Mouse (Mus musculus) liver, adult 2 months (tissue): ENCODE measurements around the gene Prol1. TPM values are rescaled to one million over a fixed set of nuclear protein-coding genes. Genes with fewer than 3 reads are reported as not detected.
"Not testable (repeated sequence)": the region's sequence is repeated elsewhere in the genome, so short reads cannot be mapped to it uniquely, and the experiment has no call there.

ENCODE experiments used
- DNase-seq: peaks from one replicate; pipeline ENCODE4 v3.0.0-alpha.2; 2011; ENCODE audit warnings: low read depth, low spot score; ENCODE audit errors: extremely low read depth
- H3K27ac ChIP-seq: fragments of 200-500 bp; replicated peaks from 2 replicates; pipeline ENCODE4 v1.5.1; 2012; ENCODE audit warnings: low read depth, mild to moderate bottlenecking, control low read depth, inconsistent platforms, low read length; ENCODE audit not compliant: insufficient read depth
- H3K27me3 ChIP-seq: fragments of 200-500 bp; 2 replicates; pipeline ENCODE4 v1.6.1; 2012; ENCODE audit warnings: mild to moderate bottlenecking, moderate library complexity, low read length, inconsistent platforms; ENCODE audit not compliant: control insufficient read depth, insufficient read depth
- H3K36me3 ChIP-seq: fragments of 200-500 bp; 2 replicates; pipeline ENCODE4 v1.6.1; 2012; ENCODE audit warnings: low read length, inconsistent platforms; ENCODE audit not compliant: control insufficient read depth, insufficient read depth
- H3K4me1 ChIP-seq: fragments of 200-500 bp; 2 replicates; pipeline ENCODE4 v1.6.1; 2011; ENCODE audit warnings: low read length; ENCODE audit not compliant: control insufficient read depth, insufficient read depth
- H3K4me3 ChIP-seq: fragments of 200-500 bp; 2 replicates; pipeline ENCODE4 v1.5.1; 2011; ENCODE audit warnings: low read depth, mild to moderate bottlenecking, control low read depth, low read length, moderate library complexity; ENCODE audit not compliant: insufficient read depth
- H3K79me2 ChIP-seq: fragments of 200-500 bp; 2 replicates; pipeline ENCODE4 v1.6.1; 2012; ENCODE audit warnings: inconsistent platforms, mild to moderate bottlenecking, low read length, moderate library complexity; ENCODE audit not compliant: control insufficient read depth, insufficient read depth
- H3K9ac ChIP-seq: fragments of 200-500 bp; 2 replicates; pipeline ENCODE4 v1.6.1; 2012; ENCODE audit warnings: low read depth, mild to moderate bottlenecking, control low read depth, inconsistent platforms, low read length
- CTCF ChIP-seq: fragments of 200-500 bp; IDR thresholded peaks from 2 replicates; pipeline ENCODE4 v1.5.1; 2011; ENCODE audit warnings: low read depth, low read length, control low read depth
- POLR2A ChIP-seq: fragments of 200-500 bp; IDR thresholded peaks from 2 replicates; pipeline ENCODE4 v1.6.1; 2011; ENCODE audit warnings: low read length, control low read depth; ENCODE audit not compliant: insufficient read depth; ENCODE audit errors: extremely low read depth
- WGBS: fragments of 180-500 bp; shearing (Covaris S2); methylation state at CpG from one replicate; pipeline ENCODE4 v1.1.7; 2018; 5-methylcytosine and 5-hydroxymethylcytosine counted together
- polyA plus RNA-seq: library from polyadenylated mRNA; depleted of rRNA; stranded (reverse); fragments of >200 nt; gene quantifications from 2 replicates; pipeline ENCODE4 v1.2.3, GENCODE M21; 2012; rRNA removed
- total RNA-seq: library from RNA; depleted of rRNA; stranded (reverse); fragments of >200 nt; gene quantifications from 2 replicates; pipeline ENCODE4 v1.2.3, GENCODE M21; 2014; rRNA removed

The Prol1 gene
- not detected in 2 replicates for total RNA-seq
- polyA plus RNA-seq = not detected in 2 replicates

DNA sequence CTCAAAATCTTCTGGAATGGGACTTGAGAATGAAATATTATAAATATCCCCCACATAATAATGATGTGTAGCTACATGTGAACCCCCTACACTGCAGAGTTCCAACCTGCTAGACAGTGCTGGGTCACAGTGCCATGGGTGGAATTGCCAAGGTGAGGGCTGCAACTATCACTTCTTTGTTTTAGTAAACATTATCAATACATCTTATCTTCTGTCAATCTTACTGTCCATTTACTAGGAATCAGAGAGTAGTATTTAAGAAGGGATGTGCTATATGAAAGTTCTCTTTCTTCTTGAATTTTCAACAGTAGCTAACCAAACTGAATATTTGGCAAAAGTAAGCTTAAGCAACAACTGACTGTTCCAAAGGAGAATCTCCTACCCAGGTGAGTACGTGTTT lies at the start of gene Prol1:
Gene Prol1, plus strand, starts transcription at position 301 of the 400 bp plus-strand sequence.
- 96% methylated on average over 1 of the region's 1 CpGs for WGBS
- Histone ChIP-seq H3K9ac (no peak within 1 kb of the TSS), H3K4me3 (no peak within 1 kb of the TSS), H3K27me3 (no peaks in the 10 kb centered on the region), H3K36me3 (no peaks in the 10 kb centered on the region), H3K79me2 (no peaks in the 10 kb centered on the region), H3K4me1 (no peaks in the 10 kb centered on the region), H3K27ac (no peak within 1 kb of the TSS)
- TF ChIP-seq POLR2A = no peak
- no peak for TF ChIP-seq CTCF
- no peak for DNase-seq

DNA sequence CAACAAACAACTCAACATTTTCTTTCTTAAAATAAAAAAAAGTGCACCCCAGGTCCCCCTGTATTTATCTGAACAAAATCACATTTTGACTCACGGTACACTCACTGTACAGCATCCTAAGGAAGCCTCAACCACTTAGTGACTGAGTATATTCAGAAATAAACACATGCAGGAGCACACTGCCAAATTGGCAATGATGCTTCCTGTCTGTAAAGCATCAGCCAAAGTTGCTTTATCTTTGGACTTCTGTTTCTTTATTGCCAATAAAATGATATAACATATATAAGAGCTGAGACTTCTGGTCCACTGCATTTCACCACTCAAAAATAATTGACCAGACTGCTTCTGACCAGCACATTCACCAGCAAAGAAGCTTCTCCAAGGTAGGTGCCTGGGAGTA lies 48.5 kb upstream of the Prol1 start, which contains the start of gene Gm7714:
Gene Gm7714, plus strand, starts transcription at position 301 of the 400 bp plus-strand sequence.
- H3K27me3 ChIP-seq = no peaks in the 10 kb centered on the region

DNA sequence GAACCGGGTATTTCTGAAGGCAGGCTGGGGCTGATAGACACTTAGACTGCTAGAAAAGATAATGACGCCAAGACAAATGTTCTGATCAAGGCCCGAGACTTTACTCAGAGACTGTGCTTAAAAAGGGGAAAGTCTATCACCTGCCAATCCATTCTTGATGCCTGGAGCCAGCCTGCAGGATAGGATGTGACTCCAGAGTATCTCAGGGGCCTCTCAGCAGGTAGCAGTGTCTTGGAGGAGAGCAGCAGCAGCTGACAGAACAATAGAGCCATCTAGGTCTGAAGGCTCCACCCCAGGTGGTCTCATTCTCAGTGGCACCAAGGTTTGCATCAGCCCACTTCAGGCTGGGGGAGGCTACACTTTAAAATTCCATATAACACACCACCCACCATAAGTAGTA lies 5.8 kb upstream of the Prol1 start:
- not testable (repeated sequence) for H3K36me3 ChIP-seq, H3K4me3 ChIP-seq, H3K9ac ChIP-seq, DNase-seq, H3K4me1 ChIP-seq, H3K79me2 ChIP-seq, H3K27me3 ChIP-seq, H3K27ac ChIP-seq
- 68% methylated on average over 3 of the region's 3 CpGs for WGBS

More for the DNA sequence above, 48.5 kb upstream of the Prol1 start, which contains the start of gene Gm7714:
- no peaks in the 10 kb centered on the region for H3K4me1 ChIP-seq
- no peaks in the 10 kb centered on the region for H3K79me2 ChIP-seq
- 62% methylated on average over 1 of the region's 1 CpGs for WGBS
- no peak for TF ChIP-seq CTCF
- no peak for TF ChIP-seq POLR2A
- no peak within 1 kb of the TSS for H3K9ac ChIP-seq
- no peak for DNase-seq
- H3K4me3 ChIP-seq = no peak within 1 kb of the TSS
- H3K36me3 ChIP-seq = no peaks in the 10 kb centered on the region
- no peak within 1 kb of the TSS for H3K27ac ChIP-seq

DNA sequence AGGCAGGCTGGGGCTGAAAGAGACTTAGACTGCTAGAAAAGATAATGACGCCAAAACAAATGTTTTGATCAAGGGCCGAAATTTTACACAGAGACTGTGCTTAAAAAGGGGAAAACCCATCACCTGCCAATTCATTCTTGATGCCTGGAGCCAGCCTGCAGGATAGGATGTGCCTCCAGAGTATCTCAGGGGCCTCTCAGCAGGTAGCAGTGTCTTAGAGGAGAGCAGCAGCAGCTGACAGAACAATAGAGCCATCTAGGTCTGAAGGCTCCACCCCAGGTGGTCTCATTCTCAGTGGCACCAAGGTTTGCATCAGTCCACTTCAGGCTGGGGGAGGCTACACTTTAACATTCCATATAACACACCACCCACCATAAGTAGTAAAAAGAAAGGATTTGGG lies 31.4 kb downstream of the Prol1 start:
- H3K27me3 ChIP-seq, DNase-seq, H3K79me2 ChIP-seq, H3K27ac ChIP-seq, H3K4me3 ChIP-seq, H3K36me3 ChIP-seq, H3K9ac ChIP-seq, H3K4me1 ChIP-seq: not testable (repeated sequence)
- 60% methylated on average over 2 of the region's 2 CpGs for WGBS

DNA sequence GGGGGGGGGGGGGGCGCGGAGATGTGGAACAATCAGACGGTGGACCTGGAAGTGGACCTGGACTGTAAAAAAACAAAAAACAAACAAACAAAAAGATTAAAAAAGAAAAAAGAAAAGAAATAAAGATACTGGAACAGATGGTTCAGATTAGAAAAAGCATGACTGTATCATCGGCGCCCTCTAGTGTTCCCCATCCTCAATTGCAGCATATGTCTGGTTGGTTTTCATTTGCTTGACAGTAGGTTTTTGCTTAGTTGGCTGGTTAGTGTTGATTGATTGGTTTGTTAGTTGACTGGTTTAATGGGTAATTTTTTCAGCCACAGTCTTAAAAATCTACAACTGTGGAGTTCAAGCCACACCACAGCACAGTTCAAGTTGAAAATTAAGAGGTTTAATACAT lies 47.7 kb downstream of the Prol1 start:
- Histone ChIP-seq H3K9ac (no peak overlapping the region), H3K79me2 (no peaks in the 10 kb centered on the region), H3K36me3 (no peaks in the 10 kb centered on the region), H3K27me3 (no peaks in the 10 kb centered on the region), H3K4me3 (no peak overlapping the region), H3K27ac (no peak overlapping the region), H3K4me1 (peaks cover 2% of the 10 kb centered on the region; the same call in 1 of the 2 replicates)
- peak; percentile 64 for DNase-seq
- WGBS = 9% methylated on average over 5 of the region's 5 CpGs
- TF ChIP-seq CTCF = peak; percentile 46; the same call in 1 of the 2 replicates
- TF ChIP-seq POLR2A = no peak

DNA sequence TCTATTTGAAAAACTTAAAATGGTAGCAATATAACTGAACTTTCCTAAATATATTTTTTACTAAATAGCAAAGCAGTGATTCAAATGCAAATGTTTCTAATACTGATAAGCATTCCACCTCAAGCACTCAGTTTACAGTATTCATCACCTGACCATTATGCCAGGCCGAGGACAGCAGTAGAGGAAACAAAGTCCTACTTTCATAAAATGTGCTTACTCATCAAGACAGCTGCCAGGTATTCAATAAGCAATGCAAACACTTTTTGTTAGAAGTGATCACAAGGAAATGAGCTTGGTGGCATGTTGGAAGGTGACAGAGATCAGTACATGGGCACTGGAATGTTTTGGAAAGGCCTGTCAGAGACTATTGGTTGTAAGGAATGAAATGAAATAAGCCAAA lies 49.8 kb downstream of the Prol1 start:
- H3K79me2 ChIP-seq = no peaks in the 10 kb centered on the region
- TF ChIP-seq CTCF (no peak), POLR2A (no peak)
- H3K27me3 ChIP-seq = no peaks in the 10 kb centered on the region
- no peak overlapping the region for H3K27ac ChIP-seq
- 16% methylated on average over 1 of the region's 1 CpGs for WGBS
- H3K36me3 ChIP-seq = no peaks in the 10 kb centered on the region
- H3K4me1 ChIP-seq = peaks cover 2% of the 10 kb centered on the region; the same call in 1 of the 2 replicates
- H3K4me3 ChIP-seq = no peak overlapping the region
- no peak overlapping the region for H3K9ac ChIP-seq
- peak; percentile 76 for DNase-seq
